Mouse (Mus musculus): ENCODE measurements around the gene Bcl2.
A peak's percentile ranks its signal among the peaks of the same experiment; 100 is the strongest.

Bcl2 gene

DNA sequence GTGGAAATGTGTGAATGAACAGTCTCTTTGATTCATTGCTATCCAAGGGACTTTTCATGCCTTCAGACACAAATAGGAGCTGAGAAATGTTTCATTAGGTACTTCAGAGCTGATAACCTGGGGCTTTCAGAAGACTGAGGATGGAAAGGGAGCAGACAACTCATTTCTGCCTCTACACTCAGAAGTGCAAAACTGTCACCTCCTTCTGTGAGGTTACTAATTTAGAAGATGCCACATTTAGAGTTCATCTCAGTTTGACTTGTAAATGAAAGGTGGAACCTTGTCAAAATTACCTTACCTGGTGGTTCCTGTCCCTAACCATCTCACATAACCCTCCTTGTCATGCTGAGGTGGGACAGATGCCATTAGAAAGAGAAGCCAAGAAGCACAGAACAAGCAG is 128.7 kb downstream of the Bcl2 start:
- DNase-seq (ENCODE audit: low spot score), result no peak

GRCm38 (mm10) chr1:106584824-106585223 is 129.2 kb downstream of the Bcl2 start:
- no peak for DNase-seq (ENCODE audit: low spot score)

GRCm38 (mm10) chr1:106584273-106584672 is 129.8 kb downstream of the Bcl2 start:
- no peak for DNase-seq (ENCODE audit: low spot score)

GRCm38 (mm10) chr1:106583245-106584241 is 130.5 kb downstream of the Bcl2 start:
- peak; percentile 77 for DNase-seq (ENCODE audit: low spot score)

- DNase-seq (ENCODE audit: low spot score), result no peak
Measured at GRCm38 (mm10) chr1:106582810-106583209, 131.3 kb downstream of the Bcl2 start.

GRCm38 (mm10) chr1:106581812-106582211 is 132.3 kb downstream of the Bcl2 start:
- no peak for DNase-seq (ENCODE audit: low spot score)

GRCm38 (mm10) chr1:106579768-106580167 is 134.3 kb downstream of the Bcl2 start:
- no peak for DNase-seq (ENCODE audit: low spot score)

GRCm38 (mm10) chr1:106572506-106572905 is 141.6 kb downstream of the Bcl2 start:
- no peak for DNase-seq (ENCODE audit: low spot score)

GRCm38 (mm10) chr1:106570870-106571269 is 143.2 kb downstream of the Bcl2 start:
- DNase-seq (ENCODE audit: low spot score), result no peak

- DNase-seq (ENCODE audit: low spot score), result no peak
Measured at GRCm38 (mm10) chr1:106570366-106570765, 143.7 kb downstream of the Bcl2 start.

DNA sequence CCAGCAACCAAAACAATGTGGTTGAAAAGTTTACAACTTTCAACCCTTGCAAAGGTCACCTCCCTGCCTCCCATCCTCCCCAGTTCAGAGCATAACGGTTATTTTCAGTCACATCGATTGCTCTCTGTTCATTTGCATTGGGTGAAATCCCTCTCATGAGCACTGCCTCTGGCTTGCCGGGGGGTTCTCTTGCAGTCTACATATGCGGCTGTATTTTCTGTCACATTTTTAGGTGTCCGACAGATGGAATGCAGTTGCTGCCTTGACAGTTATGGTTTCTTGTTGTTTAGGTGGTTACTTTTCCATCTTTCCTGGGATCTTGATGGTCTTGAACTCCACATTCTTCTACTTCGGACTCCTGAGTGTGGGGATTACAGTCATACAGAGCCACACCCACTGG is 144.4 kb downstream of the Bcl2 start:
- no peak for DNase-seq (ENCODE audit: low spot score)

DNA sequence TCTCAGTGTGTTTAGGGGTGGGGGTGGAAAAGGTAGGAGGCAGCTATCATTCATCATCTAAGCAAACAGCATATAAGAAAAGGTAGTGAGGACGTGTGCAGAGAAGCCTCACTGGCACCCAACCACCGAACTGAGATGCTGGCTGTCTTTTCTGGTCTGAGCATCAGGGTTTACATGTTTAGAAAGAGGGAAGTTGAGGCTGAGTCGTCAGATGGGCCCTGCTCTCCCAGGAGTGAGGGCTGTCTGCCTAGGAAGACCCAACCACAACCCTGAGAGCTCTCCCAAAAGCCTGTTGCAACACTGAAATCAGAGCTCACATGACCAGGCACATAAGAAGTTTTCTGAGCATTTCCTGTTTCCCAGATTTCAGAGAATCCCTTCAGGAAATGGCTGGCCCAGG is 145.2 kb downstream of the Bcl2 start:
- DNase-seq (ENCODE audit: low spot score), result no peak

DNA sequence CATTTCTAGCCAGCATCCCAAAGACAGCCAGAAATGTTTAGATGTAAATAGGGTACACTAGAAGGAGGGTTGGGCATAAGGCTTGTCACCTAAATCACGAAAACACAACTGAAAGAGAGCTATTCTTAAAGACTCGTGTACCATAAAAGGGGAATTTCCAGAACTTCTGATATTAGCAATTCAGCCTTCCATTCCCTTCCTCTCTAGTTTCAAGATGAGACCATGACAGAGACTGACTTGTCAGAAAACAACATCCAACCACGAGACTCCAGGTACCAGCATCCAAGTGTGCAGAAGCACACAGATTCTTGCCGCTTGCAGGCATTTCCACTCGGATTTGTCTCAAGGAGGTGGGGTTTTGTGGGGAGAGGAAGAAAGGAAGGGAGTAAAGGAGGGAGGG is 146.6 kb downstream of the Bcl2 start:
- DNase-seq (ENCODE audit: low spot score), result no peak

- peak; percentile 13 for DNase-seq (ENCODE audit: low spot score)
Measured at GRCm38 (mm10) chr1:106566120-106567086, 147.7 kb downstream of the Bcl2 start.

DNA sequence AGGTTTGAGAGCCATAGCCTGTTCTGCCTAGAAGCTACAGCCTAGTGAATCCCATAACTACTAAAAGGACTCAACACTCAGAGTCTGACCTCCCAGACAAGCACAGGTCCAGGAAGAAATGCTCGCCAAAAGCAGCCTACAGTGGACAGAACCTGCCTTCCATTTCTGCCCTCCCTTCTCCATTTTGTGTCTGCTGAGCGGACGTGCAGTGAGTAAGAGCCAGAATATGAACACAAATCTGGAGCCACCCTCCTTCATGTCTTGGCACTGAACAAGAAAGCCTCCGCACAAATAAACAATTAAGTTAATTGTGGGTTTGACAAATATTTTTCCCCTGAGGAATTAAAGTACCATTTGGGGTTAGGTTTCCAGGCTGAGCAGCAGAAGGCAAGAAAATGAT is 148.8 kb downstream of the Bcl2 start:
- DNase-seq (ENCODE audit: low spot score), result no peak

- no peak for DNase-seq (ENCODE audit: low spot score)
Measured at GRCm38 (mm10) chr1:106564436-106564835, 149.6 kb downstream of the Bcl2 start.

DNA sequence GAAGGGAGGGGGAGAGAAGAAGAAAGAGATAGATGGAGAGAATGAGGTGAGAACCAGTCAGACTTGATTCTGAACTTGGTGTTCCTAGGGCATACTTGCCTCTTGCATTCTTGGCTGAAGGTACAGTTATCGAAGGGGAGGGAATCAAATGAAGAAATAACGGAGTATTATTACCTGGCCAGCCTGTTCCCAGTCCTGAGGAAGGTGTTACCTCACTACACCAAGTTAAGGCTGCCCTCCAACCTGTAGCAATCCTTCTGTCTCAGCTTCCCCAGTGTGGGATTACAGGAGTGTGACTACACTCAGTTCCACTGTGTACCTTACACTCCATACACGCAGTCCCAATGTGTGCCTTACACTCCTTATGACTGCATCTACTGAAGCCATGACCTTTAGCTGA is 151.3 kb downstream of the Bcl2 start:
- DNase-seq (ENCODE audit: low spot score), result no peak

- DNase-seq (ENCODE audit: low spot score), result no peak
Measured at GRCm38 (mm10) chr1:106561085-106561760, 152.9 kb downstream of the Bcl2 start.

GRCm38 (mm10) chr1:106560105-106560504 is 154.0 kb downstream of the Bcl2 start:
- peak; percentile 70 for DNase-seq (ENCODE audit: low spot score)

- DNase-seq (ENCODE audit: low spot score), result no peak
Measured at GRCm38 (mm10) chr1:106559116-106559605, 154.9 kb downstream of the Bcl2 start.

DNA sequence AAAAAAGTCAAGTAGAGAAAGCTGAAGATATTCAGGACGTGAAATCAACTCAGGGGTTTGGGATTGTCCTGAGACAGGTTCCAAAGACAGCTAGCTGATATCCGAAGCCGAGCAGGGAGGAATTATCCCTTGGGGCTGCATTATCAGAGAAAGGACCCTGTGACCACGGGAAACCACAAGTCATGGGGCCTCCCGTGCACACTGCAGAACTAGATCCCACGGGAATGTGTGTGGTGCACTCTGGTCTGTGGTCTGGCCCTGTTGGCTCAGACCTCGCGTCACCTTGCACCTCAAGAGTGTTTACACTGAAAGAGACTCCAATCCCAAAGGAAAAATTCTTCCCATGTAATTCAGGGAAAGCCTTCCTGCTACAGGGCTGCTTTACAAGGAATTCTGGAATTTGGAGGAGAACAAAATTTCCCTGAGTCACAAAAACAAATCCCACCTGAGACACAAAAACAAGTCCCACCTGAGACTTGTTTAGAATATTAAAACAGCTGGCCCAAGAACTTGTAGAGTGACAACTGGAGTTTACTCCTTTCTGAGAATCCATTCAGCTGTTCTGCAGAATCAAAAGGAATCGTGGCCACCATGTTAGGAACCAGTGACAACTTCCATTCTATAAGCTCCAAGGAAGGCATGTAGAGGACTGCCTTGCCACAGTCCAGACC is 158.4 kb downstream of the Bcl2 start:
- DNase-seq (ENCODE audit: low spot score), result peak; percentile 19
